Mouse (Mus musculus) ES-CJ7 (cell line): ENCODE results near the gene Adamts12.

ENCODE experiments used
- DNase-seq: peaks from one replicate; pipeline ENCODE4 v3.0.0; 2011; ENCODE audit warnings: low read depth, low spot score

Gene Adamts12

DNA sequence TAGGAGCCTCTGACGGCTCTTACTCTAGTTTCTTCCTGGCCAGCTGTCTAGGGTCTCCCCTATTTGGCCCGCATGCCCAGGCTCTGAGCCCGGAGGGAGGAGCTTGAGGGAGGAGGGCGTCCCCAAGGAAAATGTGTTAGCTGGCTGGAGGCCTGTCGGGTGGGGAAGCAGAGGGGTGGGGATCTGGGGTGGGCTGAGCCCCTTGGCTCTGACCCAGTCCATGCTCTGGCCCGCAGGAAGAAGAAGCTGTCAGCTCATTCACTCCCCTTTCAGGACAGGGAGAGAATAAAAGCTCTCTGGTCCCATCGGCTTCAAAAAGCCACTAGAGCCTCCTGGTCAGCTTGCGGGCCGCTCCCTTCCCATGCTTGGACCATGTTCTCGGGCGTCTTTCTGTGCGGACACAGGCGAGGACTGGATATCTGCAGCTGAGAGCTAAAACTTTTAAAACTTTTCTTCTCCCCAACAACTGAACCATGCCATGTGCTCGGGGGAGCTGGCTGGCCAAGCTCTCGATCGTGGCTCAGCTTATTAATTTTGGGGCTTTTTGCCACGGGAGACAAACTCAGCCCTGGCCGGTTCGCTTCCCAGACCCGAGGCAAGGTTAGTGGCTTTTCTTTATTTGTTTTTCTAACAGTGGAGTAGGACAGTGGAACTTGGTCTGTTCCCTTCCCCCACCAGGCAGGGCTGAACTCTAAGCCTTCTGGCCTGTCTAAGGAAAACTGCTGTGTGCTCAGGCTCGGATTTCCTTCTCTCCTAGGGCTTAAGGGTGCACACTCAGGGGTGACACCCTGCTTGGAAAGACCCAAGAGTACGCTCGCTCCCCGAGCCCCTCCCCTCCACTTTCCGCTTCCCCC, at the start of gene Adamts12:
Adamts12 (plus strand) TSS at position 233 of the 854 bp plus-strand sequence.
- peak; percentile 7 for DNase-seq

DNA sequence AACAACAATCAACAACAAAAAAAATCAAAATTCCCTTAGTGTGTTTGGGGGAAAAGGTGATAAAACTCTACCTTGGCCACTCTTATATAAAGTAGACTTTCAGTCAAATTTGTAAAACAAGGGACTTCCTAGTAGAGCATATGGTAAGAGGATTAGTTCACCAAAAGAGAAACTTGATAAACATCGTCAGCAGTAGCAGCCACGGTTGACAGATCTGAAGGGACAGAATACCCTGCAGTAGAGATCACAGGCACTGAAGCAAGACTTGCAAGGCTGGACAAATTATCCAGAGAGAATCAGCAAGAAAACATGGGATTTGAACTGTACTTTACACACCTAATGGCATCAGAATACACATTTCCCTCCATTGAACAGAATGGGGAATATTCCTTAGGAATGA, 49.7 kb upstream of the Adamts12 start:
- no peak for DNase-seq

DNA sequence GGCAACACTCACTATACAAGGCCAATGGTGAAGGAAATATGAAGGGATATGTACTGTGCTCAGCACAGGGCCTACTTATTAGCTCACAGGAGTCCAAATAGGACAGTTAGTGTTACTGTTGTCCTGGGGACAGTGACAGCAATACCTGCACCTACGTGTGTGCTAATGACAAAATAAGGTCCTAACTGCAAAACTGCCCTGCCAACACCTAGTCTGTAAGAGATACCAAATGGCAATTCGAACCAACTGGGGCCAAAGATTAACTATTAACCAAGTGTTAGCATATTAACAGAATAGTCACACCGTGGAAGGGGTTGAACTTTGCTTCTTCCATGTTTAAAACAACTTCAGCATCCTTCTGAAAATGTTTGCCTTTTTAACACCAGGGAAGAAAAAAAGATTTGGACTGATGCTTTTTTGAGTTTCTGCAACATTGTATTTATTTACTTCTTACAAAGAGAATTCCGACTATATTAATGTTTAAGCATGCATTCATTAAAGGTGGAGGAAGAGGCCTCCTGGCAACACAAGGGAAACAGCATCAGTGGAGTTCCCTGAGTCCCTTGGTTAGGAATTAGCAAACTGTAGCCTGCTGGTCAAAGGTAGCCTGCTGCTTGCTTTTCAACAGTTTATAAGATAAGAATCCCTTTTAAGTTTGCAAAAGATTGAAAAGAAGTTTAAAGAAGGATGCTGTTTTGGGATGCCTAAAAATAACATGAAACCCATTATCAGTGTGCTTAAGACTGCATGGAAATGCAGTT, 37.6 kb upstream of the Adamts12 start:
- no peak for DNase-seq

DNA sequence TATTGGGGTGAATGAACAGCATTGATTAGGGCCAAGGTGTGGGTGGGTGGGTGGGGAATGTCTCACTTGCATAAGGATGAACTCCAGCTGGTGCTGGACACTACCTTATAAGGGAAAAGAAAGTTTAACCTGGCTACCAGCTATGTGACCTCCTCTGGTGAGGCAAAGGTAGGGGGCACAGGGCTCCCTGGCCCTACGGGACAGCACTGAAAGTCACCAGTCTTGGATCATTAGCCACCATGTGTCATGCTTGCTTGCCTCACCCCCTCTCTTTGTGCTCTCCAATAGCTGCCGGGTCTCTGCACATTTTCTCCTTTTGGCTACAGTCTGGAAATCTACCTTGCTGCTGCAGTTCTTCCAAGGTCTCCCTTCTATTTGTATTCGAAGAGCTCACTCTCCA, 34.4 kb upstream of the Adamts12 start:
- DNase-seq, result no peak

DNA sequence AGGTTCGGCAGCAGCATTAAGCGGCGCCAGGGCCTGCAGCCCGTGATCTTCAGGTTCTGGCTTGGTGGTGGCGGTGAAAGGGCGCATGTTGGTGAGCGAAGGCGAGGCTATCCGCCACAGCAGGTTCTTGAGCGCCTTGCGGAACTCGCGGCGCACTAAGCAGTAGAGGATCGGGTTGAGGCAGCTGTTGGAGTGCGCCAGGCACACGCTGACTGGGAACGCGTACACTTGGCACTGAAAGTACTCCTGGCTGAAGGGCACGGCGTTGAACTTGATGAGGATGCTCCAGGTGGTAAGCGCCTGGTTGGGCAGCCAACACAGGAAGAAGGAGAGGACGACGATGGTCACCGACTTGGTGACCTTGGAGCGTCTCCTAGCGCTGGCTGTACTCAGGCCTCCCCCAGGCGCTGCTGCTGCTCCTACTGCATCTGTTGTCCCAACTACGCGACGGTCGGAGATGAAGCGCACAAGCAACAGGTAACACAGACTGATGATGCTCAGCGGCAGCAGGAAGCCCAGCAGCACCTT, 28.6 kb upstream of the Adamts12 start:
- peak; percentile 19 for DNase-seq

DNA sequence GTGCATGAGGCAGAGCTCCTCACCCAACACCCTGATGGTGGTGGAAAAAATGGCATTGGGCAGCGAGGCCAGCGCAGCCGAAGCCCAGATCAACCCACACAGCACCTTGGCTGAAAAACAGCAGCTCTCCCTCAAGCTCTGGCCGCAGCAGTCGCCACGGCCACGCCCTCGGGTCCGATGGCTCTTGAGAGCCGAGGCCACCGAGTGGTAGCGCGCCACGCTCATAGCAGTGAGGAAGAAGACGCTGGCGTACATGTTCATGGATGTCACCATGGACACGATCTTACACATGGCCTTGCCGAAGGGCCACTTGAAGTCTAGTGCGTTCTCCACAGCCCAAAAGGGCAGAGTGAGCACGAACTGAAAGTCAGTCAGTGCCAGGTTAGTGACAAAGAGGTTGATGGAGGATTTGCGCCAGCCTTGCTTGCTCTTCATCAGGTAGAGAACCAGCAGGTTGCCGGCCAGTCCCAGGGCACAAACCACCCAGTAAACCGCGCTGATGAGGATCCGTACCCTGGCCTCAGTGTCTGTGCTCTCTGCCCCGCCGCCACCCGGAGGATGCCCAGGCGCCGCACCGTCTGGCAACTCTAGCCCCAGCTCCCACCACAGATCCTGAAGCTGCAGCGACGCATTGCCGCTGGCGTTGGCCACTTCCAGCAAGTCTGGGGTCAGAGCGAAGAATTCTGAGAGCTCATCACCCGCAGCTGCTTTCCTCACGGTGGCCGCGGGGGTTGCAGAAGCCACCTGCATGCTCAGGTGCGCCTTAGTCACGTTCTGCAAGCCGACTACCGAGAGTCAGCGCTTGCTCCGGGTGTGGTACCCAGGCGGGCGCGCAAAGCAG, 27.8 kb upstream of the Adamts12 start:
- peak; percentile 7 for DNase-seq

DNA sequence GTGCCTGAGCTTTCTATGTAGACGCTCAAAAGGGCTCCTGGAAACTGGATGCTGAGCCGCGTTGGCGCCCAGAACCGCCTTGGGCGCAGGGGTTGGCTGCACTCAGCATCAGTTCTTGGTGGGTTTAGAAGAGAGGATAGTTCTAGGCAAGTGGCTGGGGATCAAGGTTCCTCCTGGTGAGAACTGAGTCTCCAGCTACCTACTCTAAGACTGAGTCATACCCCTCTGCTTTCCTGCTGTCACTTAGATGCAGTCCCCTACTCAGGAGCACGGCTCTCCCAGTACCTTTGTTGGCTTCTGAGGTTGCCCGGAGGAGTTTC, 27.3 kb upstream of the Adamts12 start:
- DNase-seq, result no peak

DNA sequence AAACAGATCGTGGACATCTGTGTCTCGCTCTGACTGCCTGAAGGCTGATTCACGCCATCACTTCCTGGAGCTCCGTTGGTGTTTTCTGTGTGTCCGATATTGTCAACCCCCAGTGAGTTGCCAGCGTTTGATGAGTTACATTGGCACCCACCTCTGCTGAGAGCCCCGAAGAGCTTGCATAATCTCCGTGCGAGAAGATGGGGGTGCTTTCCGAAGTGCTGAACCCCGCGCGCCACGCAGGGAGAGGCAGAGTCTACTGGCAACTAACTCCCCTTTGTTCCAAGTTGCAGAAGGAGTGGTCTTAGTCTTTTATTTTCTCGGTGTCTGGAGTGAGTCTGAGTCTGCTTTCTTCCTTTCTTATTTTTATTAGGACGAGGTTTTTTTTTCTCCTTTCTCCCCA, 26.9 kb upstream of the Adamts12 start, which contains the start of gene Rxfp3:
Rxfp3 (minus strand) TSS at position 281 of the 400 bp plus-strand sequence.
- peak; percentile 47 for DNase-seq

DNA sequence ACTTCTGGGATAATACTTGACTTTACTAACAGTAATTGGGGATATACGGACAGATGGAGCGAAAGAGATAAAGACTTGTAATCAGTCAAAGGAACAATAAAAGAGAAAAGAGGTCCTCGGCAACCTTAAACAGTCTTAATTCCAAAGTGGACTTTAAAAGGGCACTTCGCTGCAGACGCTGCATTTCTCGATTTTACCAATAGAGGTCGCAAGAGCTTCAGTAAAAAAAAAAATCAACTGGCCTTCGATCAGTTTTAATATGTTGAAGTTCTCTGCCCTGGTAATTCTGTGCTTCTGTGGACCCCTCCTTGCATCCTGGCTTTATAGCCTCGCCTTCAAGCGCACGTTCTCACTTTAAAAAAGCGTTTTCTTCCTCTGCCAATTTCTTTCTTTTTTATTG, 26.1 kb upstream of the Adamts12 start:
- DNase-seq, result peak; percentile 34

DNA sequence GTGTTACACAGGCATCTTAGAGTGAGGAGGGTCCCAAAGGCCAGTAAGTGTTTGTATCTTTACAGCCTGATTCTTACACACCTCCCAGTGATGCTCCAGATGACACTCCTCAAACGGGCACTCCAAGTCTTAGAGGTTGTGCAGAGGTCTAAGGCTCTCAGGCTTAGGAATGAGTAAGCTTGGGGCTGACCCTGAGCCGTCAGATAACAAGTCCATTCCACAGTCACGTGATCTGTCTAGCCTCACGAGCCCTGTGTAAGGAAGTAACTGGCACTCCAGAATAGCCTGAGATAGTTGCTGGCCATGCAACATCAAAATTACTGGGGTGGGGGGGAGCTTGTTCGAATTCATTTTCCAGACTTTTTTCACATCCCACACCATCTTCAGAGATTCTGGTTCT, 24.5 kb upstream of the Adamts12 start:
- DNase-seq, result no peak

DNA sequence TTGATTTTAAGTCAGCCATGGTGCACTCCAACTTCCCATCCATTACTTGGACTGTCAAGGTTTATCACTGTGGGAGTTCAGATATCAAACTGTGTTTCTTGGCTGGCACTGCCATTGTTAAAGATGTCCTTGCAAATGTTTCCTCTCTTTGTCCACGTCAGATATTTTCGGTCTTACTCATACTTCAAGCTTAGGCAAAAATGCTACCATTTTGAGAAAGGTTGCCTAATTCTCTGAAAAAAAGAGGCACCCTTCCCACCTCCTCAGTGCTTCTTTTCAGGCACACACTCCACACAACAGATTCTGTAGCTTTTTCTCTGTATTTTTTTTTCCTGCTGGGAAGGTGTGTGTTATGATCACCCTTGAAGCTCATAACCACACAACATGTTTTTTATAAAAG, 23.4 kb upstream of the Adamts12 start:
- DNase-seq, result no peak

DNA sequence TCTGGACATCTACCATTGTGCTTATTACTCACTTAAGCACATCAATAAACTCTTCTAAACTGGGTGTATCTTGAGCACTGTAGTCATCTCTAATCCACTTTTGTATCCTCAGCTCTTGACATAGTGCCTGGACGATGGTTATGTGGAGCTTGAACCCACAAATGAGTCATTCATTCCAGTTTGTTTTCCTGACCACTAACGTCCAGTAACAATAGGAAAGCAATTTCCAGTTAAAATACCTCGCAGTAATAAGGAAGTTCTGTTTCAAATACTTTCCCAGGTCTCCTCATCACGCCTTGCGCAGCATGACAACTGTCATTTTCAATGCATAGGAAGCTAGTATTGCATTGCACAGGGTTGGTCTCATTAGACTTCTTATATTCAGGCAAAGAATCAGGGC, 21.8 kb upstream of the Adamts12 start:
- DNase-seq, result no peak

DNA sequence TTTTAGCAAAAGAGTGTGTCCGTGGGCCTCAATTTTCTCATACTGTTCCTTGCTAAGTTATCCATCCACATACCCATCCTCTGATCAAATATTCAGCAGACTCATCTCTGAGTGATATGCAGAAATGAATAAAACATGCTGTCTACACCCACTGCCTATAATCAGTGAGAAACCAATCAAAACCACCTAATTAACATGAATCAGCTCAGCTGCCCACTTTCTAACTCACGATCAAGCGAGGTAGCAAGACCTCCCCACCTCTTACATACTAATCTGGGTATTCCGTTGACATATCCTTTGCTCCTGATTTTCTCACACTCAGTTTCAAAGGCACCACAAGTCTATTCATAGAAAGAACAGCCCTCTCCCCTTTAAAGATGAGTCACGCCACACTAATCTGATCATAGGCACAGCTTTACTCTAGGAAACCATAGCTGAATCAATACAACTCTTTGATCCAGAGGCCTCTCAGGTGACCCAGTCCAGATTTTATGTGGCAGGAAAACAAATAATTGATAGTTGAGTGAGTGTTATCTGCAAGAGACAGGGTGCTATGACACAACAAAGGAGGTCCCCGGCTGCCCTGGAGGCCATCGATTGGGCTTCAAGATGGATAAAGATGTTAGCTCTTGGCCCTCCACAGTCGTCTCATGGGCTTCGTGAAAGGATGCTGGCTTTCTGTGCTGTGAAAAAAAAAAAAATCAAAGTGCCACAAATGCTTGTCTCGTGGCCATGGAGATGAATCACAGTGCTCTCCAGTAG, 10.7 kb upstream of the Adamts12 start:
- no peak for DNase-seq

DNA sequence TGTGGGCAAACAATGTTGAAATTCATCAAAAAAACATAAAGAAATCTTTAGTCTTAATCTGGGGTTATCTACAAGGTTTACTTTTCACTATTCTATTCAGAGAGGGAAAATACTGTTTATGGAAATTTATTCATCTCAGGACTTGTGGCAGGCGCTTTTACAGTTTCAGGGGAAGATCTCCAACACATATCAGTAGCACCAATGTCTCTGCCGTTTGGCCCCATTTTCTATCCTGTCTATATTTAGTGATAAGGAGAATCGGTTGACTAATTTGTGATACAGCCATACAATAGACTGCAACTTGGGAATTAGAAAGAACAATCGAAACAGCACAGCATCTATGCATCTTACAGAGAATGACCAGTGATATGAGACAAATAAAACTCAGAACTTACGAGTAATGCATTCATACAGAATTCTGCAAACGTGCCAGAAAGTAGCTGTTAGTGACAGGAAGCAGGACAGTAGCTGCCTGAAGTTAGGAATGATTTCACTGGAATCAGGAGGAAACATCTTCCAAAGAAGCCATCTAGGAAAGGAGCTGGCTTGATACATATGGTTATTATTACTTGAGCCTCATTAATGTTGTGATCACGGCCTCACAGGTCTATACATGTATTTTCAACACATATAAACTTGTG, 10.0 kb upstream of the Adamts12 start:
- DNase-seq, result no peak

DNA sequence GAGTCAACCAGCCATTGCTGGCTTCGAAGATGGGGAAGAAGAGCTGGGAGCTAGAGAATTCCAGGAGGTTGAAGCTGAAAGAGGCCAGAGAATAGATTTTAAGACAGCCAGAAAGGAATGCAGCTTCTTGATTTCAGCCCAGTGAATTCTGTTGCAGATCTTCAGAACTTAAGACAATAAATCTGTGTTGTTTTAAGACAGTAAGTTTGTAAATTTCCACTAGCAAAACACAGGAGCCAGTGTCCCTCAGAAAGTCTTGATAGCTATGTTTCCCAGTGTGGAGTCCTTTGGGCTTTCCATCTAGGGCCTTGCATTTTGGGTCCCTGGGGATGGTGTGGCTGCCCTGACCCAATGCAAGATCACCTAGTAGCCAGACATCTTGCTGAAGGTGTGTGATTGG, 1.7 kb upstream of the Adamts12 start:
- DNase-seq, result no peak

DNA sequence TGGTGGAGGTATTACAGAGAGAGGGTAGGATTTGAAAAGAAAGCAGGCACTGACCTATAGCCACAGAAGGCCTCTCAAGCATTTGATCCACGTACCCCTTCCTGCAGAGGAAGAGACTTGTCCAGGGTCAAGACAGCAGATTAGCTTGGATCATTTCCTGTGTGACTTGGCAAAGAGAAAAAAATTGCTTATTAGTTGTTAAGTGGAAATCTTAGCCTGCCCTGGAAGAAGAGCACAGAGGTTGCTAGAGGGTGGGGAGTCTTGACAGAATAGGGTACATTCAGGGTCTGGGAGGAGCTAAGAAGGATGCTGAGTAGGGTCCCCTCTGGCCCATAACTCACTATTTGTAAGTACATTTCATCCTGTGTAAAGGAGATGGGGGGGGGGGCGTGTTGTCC, 431 bp upstream of the Adamts12 start:
- DNase-seq, result no peak

DNA sequence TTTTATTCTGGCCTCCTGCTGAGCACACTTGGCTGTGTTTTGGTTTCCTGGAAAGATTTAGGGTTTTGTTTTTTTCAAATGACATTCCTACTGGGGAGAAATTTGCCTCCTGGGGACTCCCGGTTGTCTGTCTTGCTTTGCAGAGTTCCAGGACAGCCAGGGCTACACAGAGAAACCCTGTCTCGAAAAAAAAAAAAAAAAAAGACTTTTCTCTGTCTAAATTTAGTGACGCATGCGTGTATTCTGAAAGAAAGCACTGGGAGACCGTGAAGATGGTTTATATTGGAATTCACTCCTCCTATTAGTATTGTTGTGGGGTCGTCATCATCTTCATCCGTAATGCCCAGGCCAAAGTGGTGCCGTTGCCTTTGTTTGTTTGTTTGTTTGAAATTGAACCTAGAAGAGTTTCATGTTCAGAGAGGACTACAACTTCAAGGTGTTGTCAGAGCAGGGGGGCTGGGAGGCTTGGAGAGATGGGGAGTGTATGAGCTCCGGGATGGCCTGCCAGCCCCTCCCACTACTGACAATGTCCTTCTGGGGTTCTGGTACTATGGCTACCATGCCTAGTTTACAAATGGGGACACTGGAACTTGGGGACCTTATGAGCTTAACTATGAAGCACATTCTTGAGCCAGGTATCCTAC, 1.1 kb downstream of the Adamts12 start:
- no peak for DNase-seq

DNA sequence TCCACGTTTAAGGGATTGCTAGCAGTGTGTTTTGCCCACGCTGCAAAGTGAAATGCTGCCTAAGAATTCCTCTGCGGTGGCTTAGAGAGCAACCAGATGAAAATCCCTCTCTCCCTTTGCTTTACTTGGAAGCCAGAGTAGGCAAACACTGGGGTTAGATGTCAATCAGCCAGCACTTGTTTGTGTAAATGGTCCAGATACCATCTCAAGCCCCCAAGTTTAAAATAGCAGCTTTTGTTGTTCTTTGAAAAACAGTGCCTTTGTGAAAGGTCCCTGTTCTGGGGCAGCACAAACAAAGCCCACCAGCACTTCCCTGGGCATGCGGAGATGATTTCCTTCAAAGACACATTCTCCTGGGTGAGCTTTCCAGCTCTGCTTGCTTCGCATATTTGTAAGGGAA, 1.7 kb downstream of the Adamts12 start:
- no peak for DNase-seq

DNA sequence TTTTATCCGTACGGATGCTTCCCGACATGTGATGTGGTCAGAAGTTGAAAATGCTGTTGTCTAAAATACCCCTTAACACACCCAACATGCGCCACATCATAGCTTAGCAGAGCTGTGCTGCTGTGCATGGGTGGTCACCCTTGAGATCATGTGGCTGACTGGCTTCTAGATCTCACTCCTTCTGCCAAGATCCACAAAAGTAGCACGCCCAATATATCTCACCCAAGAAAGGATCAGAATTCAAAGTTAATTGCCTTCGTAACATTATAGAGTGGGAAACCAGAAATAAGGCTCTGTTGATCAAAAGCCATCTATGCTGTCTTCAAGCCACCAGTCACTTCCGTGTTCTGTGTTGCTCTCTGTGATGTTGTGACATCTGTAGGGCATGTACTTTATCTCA, 3.3 kb downstream of the Adamts12 start:
- no peak for DNase-seq

DNA sequence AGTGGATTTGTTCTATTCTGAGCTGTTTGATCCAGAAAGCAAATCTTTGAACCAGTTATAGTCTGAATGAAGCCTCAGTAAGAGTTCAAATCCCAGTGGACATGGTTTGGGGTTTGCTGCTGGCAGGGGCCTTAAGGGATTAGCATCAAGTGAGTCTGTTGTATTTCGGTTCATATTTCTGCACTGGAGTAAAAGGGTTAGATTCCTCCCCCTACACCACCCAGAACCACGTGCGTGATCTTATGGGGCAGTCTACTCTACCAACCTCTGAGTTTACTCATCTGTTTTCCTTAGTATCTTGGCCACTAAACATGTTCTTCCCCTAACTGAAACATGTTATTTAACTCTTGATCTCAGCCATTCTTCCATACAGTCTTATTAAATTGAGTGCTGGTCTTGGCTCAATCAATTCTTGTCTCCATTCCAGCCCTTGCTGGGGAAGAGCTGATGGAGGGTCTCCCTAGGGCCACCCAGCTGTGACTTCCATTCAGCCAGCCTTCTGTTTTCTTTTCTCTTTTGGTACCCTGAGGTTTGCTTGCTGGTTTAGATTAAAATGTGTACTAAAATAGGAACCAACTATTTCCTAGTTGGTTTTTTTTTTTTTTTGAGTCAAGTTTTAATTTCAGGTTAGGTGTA, 11.3 kb downstream of the Adamts12 start:
- no peak for DNase-seq
